In genomic region chr14:8952853-8953397, GRCm38 (mm10) we compare ENCODE assay signal across 14 mouse cellular contexts.
DNase-seq lines count a peak whose midpoint lies in the region; ATAC-seq lines count a peak whose summit lies in the region.
"Had no signal": no experiment of that assay in that cellular context is flagged by ENCODE, and none has a peak within 500 bp of the region (broad histone marks: within the 10 kb centered on the region; RNA-seq: fewer than 3 reads in every experiment).

No protein-coding gene starts in this region.

- intact Hi-C loops in heart, postnatal 36 days (cut with DNase I), result no loop called here

- H3K4me3 ChIP-seq in intestine, embryonic 14.5 days (ENCODE audit: low read depth, low read length), result no peak overlapping the region
- H3K4me3 ChIP-seq in intestine, embryonic 16.5 days (ENCODE audit: low read length), result no peak overlapping the region
- no peak overlapping the region for H3K4me3 ChIP-seq in forebrain, embryonic 13.5 days
- H3K4me3 ChIP-seq: hindbrain, embryonic 13.5 days; limb, embryonic 15.5 days; neural tube, embryonic 15.5 days had no signal

- H3K36me3 ChIP-seq in intestine, embryonic 14.5 days (ENCODE audit: control insufficient read depth, insufficient read depth, low read length), result no peaks in the 10 kb centered on the region
- no peaks in the 10 kb centered on the region for H3K36me3 ChIP-seq in intestine, embryonic 16.5 days (ENCODE audit: control insufficient read depth, insufficient read depth, low read length)
- H3K36me3 ChIP-seq in forebrain, embryonic 13.5 days (ENCODE audit: poor library complexity, severe bottlenecking), result no peaks in the 10 kb centered on the region
- H3K36me3 ChIP-seq: hindbrain, embryonic 13.5 days; limb, embryonic 15.5 days; neural tube, embryonic 15.5 days had no signal

- 0 out of 2 replicates have a peak, but pooled peaks cover 3% of the 10 kb centered on the region for H3K4me1 ChIP-seq in intestine, embryonic 14.5 days (replicated peaks; ENCODE audit: control insufficient read depth, insufficient read depth, low read length)
- no peaks in the 10 kb centered on the region for H3K4me1 ChIP-seq in intestine, embryonic 16.5 days (ENCODE audit: control insufficient read depth, insufficient read depth, low read length)
- H3K4me1 ChIP-seq in forebrain, embryonic 13.5 days, result no peaks in the 10 kb centered on the region
- H3K4me1 ChIP-seq: hindbrain, embryonic 13.5 days; limb, embryonic 15.5 days; neural tube, embryonic 15.5 days had no signal

- 38% methylated on average over 6 of the region's 6 CpGs for WGBS in intestine, embryonic 14.5 days
- WGBS in intestine, embryonic 16.5 days, result 46% methylated on average over 6 of the region's 6 CpGs
- WGBS in forebrain, embryonic 13.5 days, result 31% methylated on average over 6 of the region's 6 CpGs

- H3K27ac ChIP-seq in intestine, embryonic 14.5 days (ENCODE audit: low read depth), result no peak overlapping the region
- no peak overlapping the region for H3K27ac ChIP-seq in intestine, embryonic 16.5 days (ENCODE audit: low read length)
- no peak overlapping the region for H3K27ac ChIP-seq in forebrain, embryonic 13.5 days
- H3K27ac ChIP-seq: hindbrain, embryonic 13.5 days; limb, embryonic 15.5 days; macrophage; neural tube, embryonic 15.5 days had no signal

- no peak overlapping the region for H3K4me2 ChIP-seq in intestine, embryonic 14.5 days (ENCODE audit: low read length)
- H3K4me2 ChIP-seq in intestine, embryonic 16.5 days (ENCODE audit: low read depth, low read length), result no peak overlapping the region
- H3K4me2 ChIP-seq in forebrain, embryonic 13.5 days, result no peak overlapping the region
- H3K4me2 ChIP-seq: hindbrain, embryonic 13.5 days; limb, embryonic 15.5 days; neural tube, embryonic 15.5 days had no signal

- ATAC-seq in intestine, embryonic 14.5 days (replicated peaks; ENCODE audit: low FRiP score, low TSS enrichment, low read depth), result no peak
- no peak for ATAC-seq in intestine, embryonic 16.5 days
- no peak for ATAC-seq in forebrain, embryonic 13.5 days

- no peaks in the 10 kb centered on the region for H3K9me3 ChIP-seq in intestine, embryonic 14.5 days (ENCODE audit: control insufficient read depth, low read length)
- H3K9me3 ChIP-seq in intestine, embryonic 16.5 days (ENCODE audit: control insufficient read depth, low read length), result no peaks in the 10 kb centered on the region
- H3K9me3 ChIP-seq in forebrain, embryonic 13.5 days (replicated peaks), result no peaks in the 10 kb centered on the region
- H3K9me3 ChIP-seq: hindbrain, embryonic 13.5 days; limb, embryonic 15.5 days; neural tube, embryonic 15.5 days had no signal

- no peaks in the 10 kb centered on the region for H3K27me3 ChIP-seq in intestine, embryonic 14.5 days (replicated peaks; ENCODE audit: control insufficient read depth, insufficient read depth, low read length)
- H3K27me3 ChIP-seq in intestine, embryonic 16.5 days (replicated peaks; ENCODE audit: control insufficient read depth, insufficient read depth, low read length), result no peaks in the 10 kb centered on the region
- H3K27me3 ChIP-seq in forebrain, embryonic 13.5 days, result no peaks in the 10 kb centered on the region
- H3K27me3 ChIP-seq: hindbrain, embryonic 13.5 days; limb, embryonic 15.5 days; neural tube, embryonic 15.5 days had no signal

- H3K9ac ChIP-seq in intestine, embryonic 14.5 days (ENCODE audit: low read length), result no peak overlapping the region
- no peak overlapping the region for H3K9ac ChIP-seq in intestine, embryonic 16.5 days (ENCODE audit: low read depth, low read length)
- H3K9ac ChIP-seq in forebrain, embryonic 13.5 days, result no peak overlapping the region
- H3K9ac ChIP-seq: hindbrain, embryonic 13.5 days; limb, embryonic 15.5 days; neural tube, embryonic 15.5 days had no signal

- peak; percentile 61 for DNase-seq in intestine, embryonic 14.5 days (ENCODE audit: low spot score)
- DNase-seq in heart, adult 9 months (ENCODE audit: low spot score in 2 of 2), result peak; percentile 6 to 26
- peak; percentile 14 to 23 for DNase-seq in heart, postnatal 36 days
- DNase-seq in mesoderm, embryonic 11.5 days (ENCODE audit: low read depth, low spot score), result peak; percentile 41
- no peak for DNase-seq in T-cell, adult 2 months (ENCODE audit: low spot score)
- DNase-seq in cerebellum, postnatal 25 days, result no peak
- DNase-seq: kidney, adult 2 months; kidney, postnatal 4 days had no signal

Comparison
In these comparisons a context has a peak if more than half of its experiments do, and no peak if none do; other contexts are left out.
1. DNase-seq: peak in intestine, embryonic 14.5 days (single experiment), heart, adult 9 months (2 of 2), heart, postnatal 36 days (2 of 2) and mesoderm, embryonic 11.5 days (single experiment); none in T-cell, adult 2 months (single experiment) and cerebellum, postnatal 25 days (0 of 2).